Mouse (Mus musculus) thymus, postnatal 0 days (tissue): ENCODE results near the gene Rbbp4. TPM values are rescaled to one million over a fixed set of nuclear protein-coding genes. Genes with fewer than 3 reads are reported as not detected.
A peak's percentile ranks its signal among the peaks of the same experiment; 100 is the strongest.

Experiments used
- DNase-seq: peaks from one replicate; pipeline ENCODE4 v3.0.0-alpha.2; 2015; ENCODE audit warnings: low spot score
- polyA plus RNA-seq: library from polyadenylated mRNA; unstranded; fragments of >200 nt; fragmentation: Nextera tagmentation; extraction: Ambion mirVana; gene quantifications from 2 replicates; pipeline ENCODE4 v1.2.1, GENCODE M21; 2015

Rbbp4 gene
- polyA plus RNA-seq, 1 experiment from 2014 or later: 504 TPM

GRCm38 (mm10) chr4:129354236-129354635, 19.1 kb upstream of the Rbbp4 start:
- DNase-seq: no peak

DNA sequence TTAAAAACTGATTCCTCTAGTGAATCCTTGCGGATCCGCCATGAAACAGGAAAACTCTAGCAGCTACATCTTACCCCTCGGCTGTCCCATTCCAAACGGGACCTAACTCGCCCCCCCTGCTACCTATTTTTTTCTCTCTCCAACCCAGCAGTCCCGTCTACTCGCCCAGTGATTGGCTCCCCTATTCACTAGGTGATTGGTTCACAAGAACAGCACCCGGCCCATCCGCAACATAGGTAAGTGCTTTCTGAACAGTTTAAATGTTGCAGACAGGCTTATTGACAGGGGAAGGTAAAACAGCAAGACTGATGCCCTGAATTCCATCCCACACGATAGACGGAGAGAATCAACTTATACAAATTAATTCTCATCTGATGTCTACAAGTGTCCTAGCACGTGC, 18.0 kb upstream of the Rbbp4 start:
- DNase-seq: no peak

- no peak for DNase-seq
Measured at GRCm38 (mm10) chr4:129351111-129351510, 15.9 kb upstream of the Rbbp4 start.

DNA sequence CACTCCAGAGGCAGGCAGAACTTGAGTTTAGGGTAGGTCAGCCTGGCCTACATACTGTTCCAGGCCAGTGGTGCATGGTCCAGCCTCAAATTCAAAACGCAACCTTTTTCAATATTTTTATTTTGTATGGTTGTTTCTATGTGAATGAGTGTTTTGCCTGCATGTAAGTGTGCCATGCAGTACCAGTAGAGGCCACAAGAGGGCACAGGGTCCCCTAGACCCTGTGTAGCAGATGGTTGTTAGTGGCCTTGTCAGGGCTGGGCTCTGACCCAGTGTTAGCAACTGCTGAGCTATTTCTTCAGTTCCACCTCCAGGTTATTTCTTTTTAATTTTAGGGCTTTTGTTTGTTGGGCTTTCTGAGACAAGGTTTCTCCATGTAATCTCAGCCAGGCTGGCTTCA, 15.5 kb upstream of the Rbbp4 start:
- DNase-seq: peak; percentile 79

- DNase-seq: no peak
Measured at GRCm38 (mm10) chr4:129346481-129347154, 11.4 kb upstream of the Rbbp4 start.

GRCm38 (mm10) chr4:129342705-129343104, 7.5 kb upstream of the Rbbp4 start:
- DNase-seq: no peak

DNA sequence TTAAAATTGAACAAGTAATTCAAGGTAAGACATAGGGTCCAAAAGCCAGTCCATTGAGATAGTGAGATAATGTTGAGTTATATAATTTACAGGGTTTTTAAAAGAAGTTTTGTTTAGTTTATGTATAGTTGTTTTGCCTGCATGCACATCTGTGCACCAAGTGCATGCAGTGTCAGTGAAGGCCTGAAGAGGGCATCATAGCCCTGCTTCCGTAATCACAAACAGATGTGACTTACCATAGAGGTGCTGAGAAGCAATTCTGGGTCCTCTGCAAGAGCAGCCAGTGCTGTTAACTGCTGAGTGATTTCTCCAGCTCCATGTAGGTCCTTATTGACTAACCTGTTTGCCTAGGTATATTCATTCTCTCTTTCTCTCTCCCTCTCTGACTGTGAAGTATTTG, 6.7 kb upstream of the Rbbp4 start:
- no peak for DNase-seq

DNA sequence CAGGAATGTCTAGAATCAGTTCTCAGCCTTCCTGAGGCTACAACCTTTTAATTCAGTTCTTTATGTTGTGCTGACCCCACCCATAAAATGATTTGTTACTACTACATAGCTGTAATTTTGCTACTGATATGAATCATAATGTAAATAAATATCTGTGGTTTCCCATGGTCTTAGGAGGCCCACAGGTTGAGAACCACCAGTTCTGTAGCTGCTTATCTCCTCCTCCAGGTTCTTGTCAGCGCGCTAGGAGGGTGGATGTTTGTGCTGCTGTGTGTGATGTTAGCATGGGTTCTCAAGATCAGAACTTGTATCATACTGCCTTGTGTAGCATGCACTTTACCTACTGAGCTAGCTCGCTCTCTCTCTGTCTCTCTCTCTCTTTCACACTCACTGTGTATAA, 4.6 kb upstream of the Rbbp4 start:
- no peak for DNase-seq

DNA sequence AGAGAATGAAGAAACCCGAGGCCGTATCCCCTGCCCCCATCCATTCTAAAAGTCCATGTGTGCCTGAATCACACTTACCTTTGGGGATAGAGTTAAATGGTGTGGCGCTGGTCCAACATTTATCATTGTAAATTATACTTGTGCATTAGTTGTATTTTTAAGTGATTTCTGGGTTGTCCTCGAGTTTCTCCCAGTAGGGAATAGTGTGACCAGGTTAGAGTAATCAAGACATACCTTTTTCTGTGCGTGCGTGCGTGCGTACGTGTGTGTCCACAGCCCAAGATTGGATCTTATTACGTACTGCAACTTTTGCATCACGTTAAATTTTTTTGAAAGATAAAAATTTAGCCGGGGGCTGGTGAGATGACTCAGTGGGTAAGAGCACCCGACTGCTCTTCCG, 1.1 kb upstream of the Rbbp4 start:
- no peak for DNase-seq

DNA sequence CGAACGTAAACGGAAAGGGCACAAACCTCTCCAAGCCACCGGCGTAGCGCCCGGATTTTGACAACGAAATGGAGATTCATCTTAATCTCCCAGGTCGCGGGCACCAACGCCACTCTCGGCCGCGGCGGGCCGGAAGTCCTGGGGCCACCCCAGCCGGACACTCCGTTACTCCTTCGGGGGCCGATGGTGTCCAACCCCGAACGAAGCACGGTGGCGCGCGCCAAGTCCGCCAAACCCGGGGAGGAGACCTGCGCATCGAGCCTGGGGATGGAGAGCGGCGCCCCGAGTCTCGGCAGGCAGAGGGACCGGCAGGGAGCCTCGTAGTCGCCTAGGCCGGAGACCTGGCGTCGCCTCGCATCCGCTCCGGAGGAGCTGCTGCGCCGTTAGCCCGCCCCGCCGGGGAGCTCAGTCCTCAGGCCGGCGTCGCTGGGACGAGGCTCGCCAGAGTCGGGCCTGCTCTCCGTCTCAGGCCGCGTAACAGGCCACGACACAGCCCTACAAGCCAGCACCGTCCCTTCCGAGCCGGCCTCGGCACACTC, 424 bp downstream of the Rbbp4 start:
- DNase-seq: no peak

GRCm38 (mm10) chr4:129332846-129333245, 2.3 kb downstream of the Rbbp4 start:
- no peak for DNase-seq

GRCm38 (mm10) chr4:129326191-129326590, 9.0 kb downstream of the Rbbp4 start:
- no peak for DNase-seq

- DNase-seq: no peak
Measured at GRCm38 (mm10) chr4:129324756-129325155, 10.4 kb downstream of the Rbbp4 start.

GRCm38 (mm10) chr4:129323491-129323890, 11.7 kb downstream of the Rbbp4 start:
- no peak for DNase-seq

DNA sequence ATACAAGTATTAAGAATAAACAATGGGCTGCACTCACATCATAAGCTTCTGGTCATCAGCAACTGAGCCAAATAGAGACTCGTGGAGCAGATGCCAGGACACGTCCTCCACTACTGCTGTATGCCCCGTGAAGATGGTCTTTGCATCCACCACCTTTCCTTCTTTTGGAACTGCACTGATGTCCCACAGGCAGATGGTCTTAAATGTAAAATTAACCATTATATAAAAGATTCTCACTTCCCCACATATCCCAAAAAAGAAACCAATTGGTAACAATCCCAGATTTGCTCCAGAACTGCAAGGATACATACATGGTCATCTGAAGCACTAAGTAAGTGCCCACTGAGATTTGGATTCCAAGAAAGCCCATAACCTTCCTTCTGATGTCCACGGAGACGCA, 13.1 kb downstream of the Rbbp4 start:
- no peak for DNase-seq

DNA sequence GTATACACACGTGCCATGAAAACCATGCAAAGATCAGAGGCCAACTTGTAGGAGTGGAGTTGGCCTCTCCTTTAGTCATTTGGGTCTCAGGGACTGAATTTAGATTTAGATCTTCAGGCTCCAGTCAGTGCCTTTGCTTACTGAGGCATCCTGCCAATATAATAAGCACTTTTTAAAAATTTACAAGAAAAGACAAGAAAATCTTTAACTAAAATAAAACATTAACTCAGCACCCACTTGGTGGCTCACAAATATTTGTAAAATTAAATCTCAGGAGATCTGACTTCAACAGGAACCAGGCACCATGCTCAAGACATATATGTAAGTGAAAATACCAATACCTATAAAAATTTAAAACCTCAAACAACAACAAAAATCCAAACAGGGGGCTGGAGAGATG, 14.3 kb downstream of the Rbbp4 start:
- DNase-seq: no peak

- no peak for DNase-seq
Measured at GRCm38 (mm10) chr4:129313886-129314285, 21.3 kb downstream of the Rbbp4 start.

DNA sequence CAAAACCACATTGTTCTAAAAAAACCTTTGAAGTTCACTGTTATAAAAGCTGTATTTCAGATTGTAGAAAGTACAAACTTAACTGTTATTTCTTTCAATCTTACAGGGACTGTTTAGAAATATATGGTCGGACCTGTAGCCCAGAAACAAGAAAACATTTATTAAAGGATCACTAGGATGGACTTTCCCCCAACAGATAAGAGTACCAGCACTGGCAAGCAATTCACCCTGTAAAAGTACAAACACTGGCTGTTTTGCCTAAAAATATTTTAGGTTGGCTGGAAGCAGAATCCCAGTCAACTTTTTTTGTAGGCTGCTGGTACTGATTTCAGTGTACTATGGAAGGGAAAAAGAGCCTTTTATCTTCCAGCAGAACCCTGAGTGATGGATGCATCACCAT, 27.2 kb downstream of the Rbbp4 start:
- no peak for DNase-seq

- no peak for DNase-seq
Measured at GRCm38 (mm10) chr4:129304306-129304705, 30.9 kb downstream of the Rbbp4 start.

DNA sequence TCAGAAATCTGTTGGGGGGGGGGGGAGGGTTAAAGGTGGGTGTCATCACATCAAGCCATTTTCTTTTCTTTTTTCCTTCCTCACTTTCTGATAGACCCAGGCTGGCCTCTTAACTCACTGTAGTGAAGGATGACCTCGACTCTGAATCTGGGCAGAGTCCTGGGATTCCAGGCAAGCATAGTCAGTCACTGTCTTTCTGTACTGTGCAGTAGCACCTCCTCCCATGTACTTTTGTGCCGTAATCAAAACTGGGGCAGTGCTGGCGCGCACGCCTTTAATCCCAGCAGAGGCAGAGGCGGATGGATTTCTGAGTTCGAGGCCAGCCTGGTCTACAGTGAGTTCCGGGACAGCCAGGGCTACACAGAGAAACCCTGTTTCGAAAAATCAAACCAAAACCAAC, 31.4 kb downstream of the Rbbp4 start:
- DNase-seq: no peak

GRCm38 (mm10) chr4:129303401-129303800, 31.8 kb downstream of the Rbbp4 start:
- no peak for DNase-seq

GRCm38 (mm10) chr4:129299121-129299520, 36.0 kb downstream of the Rbbp4 start:
- no peak for DNase-seq

DNA sequence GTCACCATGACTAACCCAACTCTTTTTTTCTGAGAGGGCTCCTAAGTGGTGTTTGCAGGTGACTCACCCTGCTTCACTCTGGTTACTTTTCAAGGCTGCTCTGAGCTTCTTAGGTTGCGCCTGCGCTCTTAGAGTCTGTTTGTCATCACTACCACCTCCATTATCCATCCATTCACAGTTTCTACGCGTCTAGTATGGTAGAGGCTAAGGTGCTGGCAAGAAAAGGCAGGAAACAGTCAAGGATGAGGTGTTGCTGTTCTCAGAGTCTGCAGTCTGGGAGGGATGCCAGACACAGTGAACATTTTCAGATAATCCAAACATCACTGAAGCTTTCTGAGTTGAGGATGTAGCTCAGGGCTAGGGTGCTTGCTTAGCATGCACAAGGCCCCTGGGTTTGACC, 37.4 kb downstream of the Rbbp4 start:
- DNase-seq: no peak

GRCm38 (mm10) chr4:129296066-129296465, 39.1 kb downstream of the Rbbp4 start:
- DNase-seq: no peak
